Mouse (Mus musculus) layer of hippocampus, postnatal 25 days (tissue): ENCODE data around the gene Tirap. TPM values are rescaled to one million over a fixed set of nuclear protein-coding genes. Genes with fewer than 3 reads are reported as not detected.

Experiments used
- DNase-seq, 2 experiments: peaks; one replicate each; pipeline ENCODE4 v3.0.0; 2022; ENCODE audit warnings: mixed read lengths in 2 of 2, low spot score in 1 of 2; ENCODE audit errors: extremely low spot score in 1 of 2
- total RNA-seq, 2 experiments: library from RNA; stranded (reverse); gene quantifications; 2 replicates each; pipeline ENCODE4 v1.2.3; 2021

Gene Tirap
- total RNA-seq, result 1 to 10 TPM; 1.5 to 2.2 TPM

GRCm38 (mm10) chr9:35199772-35200471 lies at the start of gene Tirap, which contains the start of gene Srpr:
Gene Tirap, minus strand, starts transcription at chr9:35200291.
Gene Srpr, plus strand, starts transcription at chr9:35200175.
- DNase-seq, result peak; percentile 86 to 91

GRCm38 (mm10) chr9:35249476-35249875 lies 49.4 kb upstream of the Tirap start:
- no peak for DNase-seq

- no peak for DNase-seq
These were observed 47.3 kb upstream of the Tirap start for GRCm38 (mm10) chr9:35247405-35247804.

DNA sequence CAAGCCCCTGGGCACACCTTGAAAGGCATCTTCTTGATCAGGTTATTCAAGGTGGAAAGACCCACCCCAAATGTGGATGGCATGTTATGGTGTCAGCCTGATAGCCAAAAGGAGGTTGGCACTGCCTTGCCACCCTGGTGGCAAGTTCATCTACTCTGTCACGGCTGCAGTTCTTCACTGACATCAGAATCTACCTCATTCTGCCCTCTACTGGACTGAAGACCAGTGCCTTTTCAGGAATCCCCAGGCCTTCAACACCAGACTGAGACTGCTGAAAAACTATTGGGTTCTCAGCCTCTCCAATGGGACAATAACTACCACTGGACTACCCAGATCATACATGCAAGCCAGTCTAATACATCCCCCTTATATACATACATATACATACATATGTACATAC lies 39.6 kb upstream of the Tirap start:
- DNase-seq, result no peak

DNA sequence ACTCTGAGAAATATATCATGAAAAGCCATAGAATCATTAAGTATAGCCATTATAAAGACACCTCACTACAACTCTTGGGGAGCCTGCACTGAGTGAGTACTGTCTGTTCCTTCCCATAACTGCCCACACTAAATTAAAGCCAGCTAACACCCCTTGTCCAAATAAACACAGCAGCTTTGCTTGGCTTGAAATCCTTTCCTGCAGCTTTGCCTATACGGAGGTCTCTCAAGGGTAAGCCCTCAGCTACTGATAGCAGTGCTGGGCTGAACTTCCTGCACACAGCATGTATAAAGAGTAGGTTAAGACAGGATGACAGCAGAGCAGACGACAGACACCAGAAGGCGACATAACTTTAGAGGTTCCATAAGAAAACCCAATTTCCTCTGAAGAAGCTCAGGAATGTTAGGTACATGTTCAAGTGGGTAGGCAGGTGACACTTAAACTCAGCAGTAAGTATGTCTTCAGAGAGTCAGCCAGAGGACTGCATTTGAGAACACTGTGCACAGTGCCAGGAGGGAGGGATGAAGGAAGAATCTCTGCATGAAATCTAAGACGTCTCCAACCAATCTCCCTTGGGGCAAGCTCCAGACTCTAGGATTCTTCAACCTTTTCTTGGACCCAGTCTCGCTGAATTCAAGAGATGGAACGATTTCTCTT lies 39.0 kb upstream of the Tirap start:
- DNase-seq, result no peak

- no peak for DNase-seq
These were observed 38.3 kb upstream of the Tirap start for GRCm38 (mm10) chr9:35238371-35238770.

DNA sequence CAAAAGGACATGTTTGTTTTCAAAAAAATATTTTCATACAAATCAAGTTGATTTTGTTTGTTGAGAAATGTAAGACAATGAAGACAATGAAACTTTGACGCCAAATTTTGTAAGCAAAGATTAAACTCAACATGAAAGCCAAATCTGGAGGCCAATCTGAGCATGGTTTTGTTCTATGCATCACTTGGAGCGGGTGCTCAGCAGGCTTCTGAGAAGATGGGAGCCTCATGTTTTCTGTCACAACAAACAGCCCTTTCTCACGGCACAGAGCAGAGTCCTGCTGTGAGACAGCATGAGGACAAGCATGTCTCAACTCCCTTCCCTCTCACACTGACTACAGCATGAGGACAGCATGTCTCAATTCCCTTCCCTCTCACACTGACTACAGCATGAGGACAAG lies 35.9 kb upstream of the Tirap start:
- no peak for DNase-seq

- DNase-seq, result no peak
These were observed 28.6 kb upstream of the Tirap start for GRCm38 (mm10) chr9:35228671-35229070.

DNA sequence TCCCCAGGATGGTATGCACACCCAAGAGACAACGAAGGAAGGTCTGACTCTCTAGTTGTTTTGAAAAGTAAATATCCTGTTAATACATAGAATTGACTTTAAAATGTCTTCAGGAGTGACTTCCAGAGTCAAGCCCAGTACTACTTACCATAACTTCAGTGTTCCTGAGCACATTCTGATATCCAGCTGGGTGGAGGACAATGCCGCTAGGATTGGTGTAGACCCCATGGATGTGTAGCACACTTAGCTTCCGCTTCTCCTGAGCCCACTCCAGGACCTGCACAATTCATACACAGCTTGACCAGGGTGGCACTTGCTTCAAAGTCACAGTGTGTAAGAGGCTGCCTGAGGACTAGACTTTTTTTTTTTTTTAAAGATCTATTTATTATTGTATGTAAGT lies 23.4 kb upstream of the Tirap start:
- DNase-seq, result no peak

GRCm38 (mm10) chr9:35217963-35218362 lies 17.9 kb upstream of the Tirap start:
- no peak for DNase-seq

- no peak for DNase-seq
These were observed 11.8 kb upstream of the Tirap start for GRCm38 (mm10) chr9:35211573-35212511.

- peak; percentile 94 to 97 for DNase-seq
These were observed 10.7 kb upstream of the Tirap start, which contains the start of gene Foxred1 for GRCm38 (mm10) chr9:35210542-35211474. Gene Foxred1, minus strand, starts transcription at chr9:35211055.

DNA sequence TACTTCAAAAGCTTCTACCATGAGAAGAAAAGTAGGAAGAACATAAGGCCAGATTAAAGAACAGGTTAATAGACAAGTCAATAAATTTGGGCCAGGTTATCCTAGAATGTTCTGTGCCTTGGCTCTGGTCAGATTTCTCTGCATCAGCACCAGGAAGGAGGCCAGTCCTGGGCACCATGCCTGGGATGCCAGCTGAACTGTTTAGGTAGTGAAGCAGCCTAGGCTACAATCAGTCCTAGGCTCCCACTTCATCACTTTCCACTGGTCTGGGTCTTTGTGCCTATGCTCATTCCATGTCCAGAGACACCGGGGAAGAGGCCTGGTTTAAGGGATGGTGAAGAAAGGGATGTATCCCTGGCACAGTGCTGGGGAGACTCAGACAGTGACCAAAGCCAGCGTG lies 4.3 kb upstream of the Tirap start:
- no peak for DNase-seq

- no peak for DNase-seq
These were observed 3.4 kb upstream of the Tirap start for GRCm38 (mm10) chr9:35203536-35203935.

DNA sequence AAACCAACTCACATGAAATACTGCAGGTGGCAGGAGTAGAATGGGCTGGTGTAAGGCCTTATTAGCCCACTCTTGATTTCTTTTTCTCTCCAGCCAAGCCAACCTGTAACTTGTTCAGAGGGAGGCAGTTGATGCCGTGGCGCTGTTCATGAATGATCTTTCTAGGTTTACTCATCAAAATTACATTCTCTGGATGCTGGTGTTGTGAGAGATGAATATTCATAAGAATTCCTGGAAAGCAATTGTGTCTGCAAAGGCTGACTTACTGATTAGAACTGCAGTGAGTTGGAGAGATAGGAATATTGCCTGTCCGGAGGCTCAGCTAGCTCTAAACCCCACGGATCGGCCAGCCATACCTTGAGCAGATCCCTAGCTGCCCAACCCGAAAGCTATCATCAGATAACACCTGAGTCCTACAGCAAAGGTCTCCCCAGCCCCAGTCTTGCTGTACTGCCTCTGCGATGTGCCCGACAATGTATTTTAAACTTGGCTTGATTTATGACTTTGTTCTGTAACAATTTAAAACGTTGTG lies 504 bp upstream of the Tirap start:
- no peak for DNase-seq

DNA sequence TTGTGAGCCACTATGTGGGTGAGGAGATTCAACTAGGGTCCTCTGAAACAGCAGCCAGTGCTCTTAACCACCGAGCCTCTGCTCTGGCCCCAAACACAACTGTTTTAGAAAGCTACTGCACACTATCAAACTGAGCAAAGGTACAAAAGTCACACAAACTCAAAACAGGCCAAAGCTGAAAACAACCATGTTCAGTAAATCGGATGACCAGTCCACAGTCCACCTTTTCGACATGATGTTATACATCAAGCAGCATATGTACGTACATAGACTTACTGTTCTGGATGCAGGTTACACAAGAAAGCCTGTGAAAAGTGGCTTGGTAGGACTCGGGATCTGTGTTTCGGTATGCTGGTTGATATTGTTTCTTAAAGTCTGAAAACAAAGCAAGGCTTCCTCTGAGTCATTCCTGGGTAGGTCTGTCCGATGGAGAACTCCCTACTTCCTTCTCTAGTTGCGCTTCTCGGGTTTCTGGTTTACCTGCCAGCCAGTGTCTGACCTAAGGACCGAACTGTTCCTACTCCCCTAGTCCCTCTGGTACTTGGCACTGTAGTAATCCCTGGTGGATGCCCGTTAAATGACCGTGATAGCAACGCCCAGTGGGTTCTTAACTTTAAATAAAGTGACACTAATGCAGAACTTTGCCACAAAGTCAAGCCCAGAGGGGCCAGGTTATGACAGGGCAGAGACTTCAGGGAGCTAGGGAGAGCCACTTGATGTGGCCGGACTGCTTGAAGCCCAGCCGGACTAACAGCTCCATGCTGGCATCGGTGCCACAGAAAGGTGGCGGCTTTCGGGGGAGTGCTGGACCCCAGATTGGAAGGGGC lies 933 bp downstream of the Tirap start:
- DNase-seq, result no peak

DNA sequence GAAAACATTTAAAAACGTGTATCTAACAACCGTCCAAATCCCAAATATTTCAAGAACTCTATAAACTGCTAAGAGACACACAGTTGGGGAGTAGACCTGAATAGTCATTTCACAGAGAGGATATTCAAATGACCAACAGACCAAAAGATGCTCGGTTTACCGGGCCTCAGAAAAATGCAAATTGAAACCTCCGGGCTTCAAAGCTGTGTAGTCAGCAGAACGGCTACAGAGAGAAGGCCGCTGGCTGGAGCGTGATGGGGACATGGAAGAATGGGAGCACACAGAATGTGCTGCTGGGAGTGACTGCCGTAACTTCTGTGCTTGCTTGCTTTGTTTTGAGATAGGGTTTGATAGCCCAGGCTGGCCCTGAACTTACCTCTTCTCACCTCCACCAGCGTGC lies 1.7 kb downstream of the Tirap start:
- DNase-seq, result no peak

- no peak for DNase-seq
These were observed 2.5 kb downstream of the Tirap start for GRCm38 (mm10) chr9:35197625-35198024.

GRCm38 (mm10) chr9:35194048-35194447 lies 6.0 kb downstream of the Tirap start:
- no peak for DNase-seq
